Mouse (Mus musculus) spleen, embryonic (tissue): Measurements from ENCODE around the gene Leap2.

Experiments used
- CTCF ChIA-PET: fragments of 350-600 bp; sonication (Branson Sonifier 250); formaldehyde crosslinking; loops from one replicate; lab custom pipeline; 2022; lab: Charles Lee

Gene Leap2

GRCm38 (mm10) chr11:53378918-53379317, 44.1 kb downstream of the Leap2 start:
- CTCF ChIA-PET, result no interaction called here
